Mouse (Mus musculus) kidney, postnatal 4 days (tissue): Measurements from ENCODE around the gene Setx.
"Not testable (repeated sequence)": the region's sequence is repeated elsewhere in the genome, so short reads cannot be mapped to it uniquely, and the experiment has no call there.

Source experiments
- DNase-seq, 2 experiments: peaks; one replicate each; pipeline ENCODE4 v3.0.0; 2021; ENCODE audit warnings: mixed read lengths in 2 of 2

Setx gene

GRCm38 (mm10) chr2:29123907-29124569, at the start of gene Setx:
Setx (plus strand) TSS chr2:29124181.
- DNase-seq, result peak in 1 of 2 experiments; percentile 9

GRCm38 (mm10) chr2:29074676-29075075, 49.3 kb upstream of the Setx start:
- DNase-seq, result no peak

- no peak for DNase-seq
Observed at GRCm38 (mm10) chr2:29075331-29076070, 48.5 kb upstream of the Setx start.

- DNase-seq, result no peak
Observed at GRCm38 (mm10) chr2:29076226-29076625, 47.8 kb upstream of the Setx start.

DNA sequence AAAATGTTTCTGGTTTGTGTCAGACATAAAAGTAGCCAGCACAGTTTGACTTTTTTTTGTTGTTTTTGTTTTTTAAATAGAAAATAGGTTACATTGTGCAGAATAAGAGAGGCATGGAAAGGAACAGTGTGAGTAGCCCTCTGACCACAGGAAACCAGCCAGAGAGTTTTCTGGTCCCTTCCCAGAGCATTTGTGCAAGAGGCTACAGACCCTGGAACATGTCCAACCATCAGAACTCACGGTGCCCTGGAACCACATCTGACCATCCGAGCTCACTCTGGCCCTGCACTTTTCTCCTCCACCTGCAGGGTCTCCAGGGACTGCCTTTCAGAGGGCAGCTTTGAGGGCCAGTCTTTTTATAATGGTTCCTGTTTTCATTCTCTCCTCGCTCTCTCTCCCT, 42.0 kb upstream of the Setx start:
- no peak for DNase-seq

DNA sequence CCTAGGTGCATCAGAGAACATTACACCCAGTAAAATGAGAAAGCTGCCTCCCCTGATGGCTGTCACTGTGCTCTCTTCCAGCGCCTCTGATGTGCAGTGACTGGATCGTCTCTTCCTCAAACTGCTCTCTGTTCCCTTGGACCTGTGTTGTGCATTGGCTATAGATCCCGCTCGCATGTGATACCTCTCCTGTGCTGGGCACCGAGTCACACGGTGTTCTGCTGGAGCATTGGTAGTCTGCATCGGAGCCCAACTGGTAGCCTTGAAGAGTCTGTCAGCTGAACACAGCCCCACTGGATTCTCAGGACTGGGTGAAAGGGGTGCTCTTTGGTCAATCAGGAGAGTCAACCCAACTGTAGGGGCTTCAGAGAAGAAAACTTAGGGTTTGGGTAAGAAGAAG, 38.0 kb upstream of the Setx start:
- no peak for DNase-seq

- not testable (repeated sequence) for DNase-seq
Observed at GRCm38 (mm10) chr2:29089276-29089675, 34.7 kb upstream of the Setx start.

DNA sequence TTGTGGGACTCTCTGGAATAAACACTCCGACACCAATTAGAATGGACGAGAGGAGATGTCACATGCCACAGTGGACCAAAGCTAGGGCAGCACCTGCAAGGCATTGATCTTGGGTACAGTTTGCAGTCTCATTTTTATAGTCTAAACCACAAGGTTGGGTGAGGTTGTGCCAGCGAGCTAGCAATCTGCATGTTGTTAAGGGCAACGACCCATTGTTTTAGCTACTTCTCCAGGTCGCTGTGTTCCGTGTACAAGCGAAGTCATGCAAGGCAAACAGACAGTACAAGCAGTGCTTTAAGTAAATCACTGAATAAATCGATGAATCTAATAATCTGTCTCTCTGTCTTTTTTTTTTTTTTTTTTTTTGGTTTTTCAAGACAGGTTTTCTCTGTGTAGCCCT, 28.3 kb upstream of the Setx start:
- no peak for DNase-seq

GRCm38 (mm10) chr2:29096751-29097150, 27.2 kb upstream of the Setx start:
- no peak for DNase-seq

GRCm38 (mm10) chr2:29097465-29097864, 26.5 kb upstream of the Setx start:
- no peak for DNase-seq

DNA sequence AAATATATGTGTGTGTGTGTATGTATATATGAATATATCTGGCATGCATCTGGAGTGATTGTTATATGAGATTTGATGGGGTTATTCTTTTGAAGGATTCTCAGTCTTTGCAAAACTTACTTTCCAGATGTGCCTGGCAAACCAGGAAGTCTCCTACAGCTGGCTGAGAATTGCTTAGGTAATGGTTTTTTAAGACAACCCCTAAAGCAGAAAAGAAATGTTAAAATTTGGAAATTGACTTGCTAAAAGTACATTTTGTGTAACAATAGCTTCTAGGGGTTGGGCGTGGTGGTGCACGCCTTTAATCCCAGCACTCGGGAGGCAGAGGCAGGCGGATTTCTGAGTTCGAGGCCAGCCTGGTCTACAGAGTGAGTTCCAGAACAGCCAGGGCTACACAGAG, 26.0 kb upstream of the Setx start:
- DNase-seq, result not testable (repeated sequence)

DNA sequence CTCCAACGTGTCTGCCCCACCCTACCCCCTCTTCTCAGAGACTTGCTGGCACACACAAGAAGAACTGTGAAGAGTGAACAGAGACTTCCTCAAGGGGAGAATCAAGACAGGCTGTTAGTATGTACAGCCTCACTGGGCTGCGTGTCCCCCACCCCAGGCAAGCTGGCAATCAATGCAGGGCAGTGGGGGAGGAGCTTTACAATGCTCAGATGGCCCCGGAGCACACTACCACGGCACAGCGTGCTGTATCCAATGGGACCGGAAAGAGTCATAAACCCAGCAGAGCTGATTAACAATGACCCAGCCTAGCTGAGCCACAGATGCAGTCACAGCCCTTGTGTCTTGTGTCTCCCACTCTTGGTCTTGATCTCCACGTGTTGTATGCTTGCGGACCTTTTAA, 25.2 kb upstream of the Setx start:
- DNase-seq, result no peak

DNA sequence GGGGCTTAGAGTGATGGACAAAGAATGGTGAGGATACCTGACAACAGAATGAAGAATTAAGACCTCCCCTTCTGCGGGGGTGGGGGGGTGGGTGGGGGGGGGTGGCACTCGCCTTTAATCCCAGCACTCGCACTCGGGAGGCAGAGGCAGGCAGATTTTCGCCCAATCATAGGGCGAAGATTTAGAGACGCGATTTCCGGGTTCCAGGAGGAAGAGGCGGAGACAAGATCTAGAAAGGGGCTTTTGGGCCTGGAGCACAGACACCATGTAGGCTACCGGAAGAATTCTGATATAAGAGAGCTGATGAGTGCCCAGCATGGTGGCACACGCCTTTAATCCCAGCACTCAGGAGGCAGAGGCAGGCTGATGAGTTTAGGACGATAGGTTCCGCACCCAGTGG, 24.3 kb upstream of the Setx start:
- DNase-seq, result no peak

DNA sequence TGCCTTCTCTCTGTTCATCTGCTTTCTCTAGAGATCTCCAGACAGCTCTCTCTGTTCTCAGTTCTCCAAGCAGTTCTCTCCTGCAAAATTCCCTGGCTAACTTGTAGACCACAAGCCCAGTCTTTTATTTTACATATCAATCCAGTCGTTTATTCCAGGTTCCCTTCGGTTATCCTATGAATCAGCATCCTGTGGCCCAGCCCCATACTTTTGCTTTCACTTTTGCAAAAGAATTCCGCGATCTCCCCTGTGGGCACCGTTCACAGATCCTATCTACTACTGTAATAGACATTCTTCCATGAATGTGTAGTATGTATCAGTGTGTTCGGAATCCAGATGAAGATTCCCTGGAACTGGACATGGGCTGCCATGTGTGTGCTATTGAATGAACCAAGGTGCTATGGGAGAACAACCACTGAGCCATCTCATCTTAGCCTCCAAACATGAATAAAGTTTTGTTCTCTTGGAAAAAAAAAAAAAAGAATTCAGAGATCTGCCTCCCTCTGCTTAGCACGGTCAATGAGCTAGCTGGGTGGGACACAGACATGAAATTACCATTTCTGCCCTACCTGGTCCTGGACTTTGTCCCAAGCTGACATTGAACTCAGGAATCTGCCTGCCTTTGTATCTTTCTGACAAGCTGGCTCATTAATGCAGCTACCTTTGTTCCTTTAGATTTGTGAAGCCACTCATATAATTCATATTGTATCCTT, 23.0 kb upstream of the Setx start:
- DNase-seq, result peak in 1 of 2 experiments; percentile 8

DNA sequence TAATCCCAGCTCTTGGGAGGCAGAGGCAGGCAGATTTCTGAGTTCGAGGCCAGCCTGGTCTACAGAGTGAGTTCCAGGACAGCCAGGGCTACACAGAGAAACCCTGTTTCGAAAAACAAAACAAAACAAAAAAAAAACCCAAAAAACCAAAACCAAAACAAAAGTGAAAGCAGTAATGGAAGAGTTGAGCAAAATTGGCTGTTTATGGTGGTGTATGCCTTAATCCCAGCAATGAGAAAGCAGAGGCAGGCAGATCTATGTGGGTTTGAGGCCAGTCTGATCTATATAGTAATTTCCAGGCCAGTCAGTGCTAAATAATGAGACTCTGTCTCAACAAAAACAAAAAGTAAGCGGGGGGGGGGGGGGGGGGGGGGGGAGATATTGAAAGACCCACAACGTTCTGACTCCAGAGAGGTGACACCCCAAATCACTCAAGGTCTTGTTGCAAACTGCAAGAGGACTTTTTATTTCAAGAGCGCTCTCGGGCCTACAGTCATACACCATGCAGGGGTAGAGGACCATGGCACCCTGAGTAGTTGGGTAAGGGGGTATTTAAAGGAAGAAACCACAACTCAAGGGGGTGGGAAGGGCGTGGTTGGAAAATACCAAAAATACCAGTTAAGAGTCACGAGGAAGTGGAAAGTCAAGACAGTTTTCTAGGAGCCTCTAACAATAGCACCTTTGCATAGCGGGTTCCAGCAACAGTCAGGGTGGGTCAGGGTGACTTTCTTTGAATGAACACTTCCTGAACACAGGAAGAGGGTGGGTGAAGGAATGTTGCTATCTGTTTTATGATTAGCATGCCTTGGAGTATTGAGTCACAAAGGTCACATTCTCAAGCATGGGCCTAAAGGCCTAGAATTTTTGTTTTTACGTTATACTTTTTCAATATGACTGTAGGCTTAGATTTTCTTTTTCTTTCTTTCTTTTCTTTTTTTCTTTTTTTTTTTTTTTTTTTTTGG, 21.3 kb upstream of the Setx start:
- DNase-seq, result not testable (repeated sequence)

DNA sequence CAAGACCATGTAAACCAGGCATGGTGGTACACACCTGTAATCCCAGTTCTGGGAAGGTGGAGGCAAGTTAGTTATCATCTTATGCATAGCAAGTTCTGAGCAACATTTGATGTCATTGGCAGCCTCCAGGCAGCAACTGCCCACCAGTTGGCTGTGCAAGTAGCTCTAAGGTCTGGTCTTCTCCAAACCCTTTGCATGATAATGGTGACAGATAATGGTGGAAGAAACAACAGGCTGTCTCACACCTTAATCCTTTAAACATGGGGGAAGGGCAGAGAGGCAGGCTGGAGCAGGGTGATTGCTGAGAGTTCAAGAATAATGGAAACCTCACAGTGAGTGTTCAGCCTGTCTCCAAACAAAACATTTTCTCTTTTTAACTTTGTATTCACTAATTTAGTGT, 3.0 kb upstream of the Setx start:
- no peak for DNase-seq

- peak in 1 of 2 experiments; percentile 3 for DNase-seq
Observed at GRCm38 (mm10) chr2:29122446-29122845, 1.5 kb upstream of the Setx start.

GRCm38 (mm10) chr2:29124571-29124935, 572 bp downstream of the Setx start:
- no peak for DNase-seq

GRCm38 (mm10) chr2:29124936-29125701, 1.1 kb downstream of the Setx start:
- peak; percentile 100 for DNase-seq

- no peak for DNase-seq
Observed at GRCm38 (mm10) chr2:29130118-29130899, 6.3 kb downstream of the Setx start.

DNA sequence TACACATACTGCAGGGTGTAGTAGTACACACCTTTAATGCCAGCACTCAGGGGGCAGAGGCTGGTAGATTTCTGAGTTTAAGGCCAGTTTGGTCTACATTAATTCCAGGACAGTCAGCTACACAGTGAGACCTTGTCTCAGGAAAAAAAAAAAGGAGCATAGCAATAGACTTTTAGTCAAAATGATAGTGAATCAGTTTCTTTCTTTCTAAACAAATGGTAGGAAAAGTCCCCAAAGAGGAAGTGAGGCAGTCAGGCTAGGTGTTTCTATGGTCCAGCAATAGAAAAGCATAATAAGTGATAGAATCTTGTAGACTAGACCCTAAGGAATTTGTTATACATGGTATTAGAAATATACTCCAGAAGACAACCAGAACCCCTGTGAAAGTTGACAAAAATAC, 11.2 kb downstream of the Setx start:
- DNase-seq, result no peak
